ENCODE assay signal across 8 mouse cellular contexts in genomic region chr19:6364317-6364725, GRCm38 (mm10). TPM values are rescaled to one million over a fixed set of nuclear protein-coding genes. Genes with fewer than 3 reads are reported as not detected.
DNase-seq lines count a peak whose midpoint lies in the region; ATAC-seq and TF ChIP-seq lines count a peak whose summit lies in the region.

No protein-coding gene starts in this region.

- peak overlapping the region; percentile 96 for H3K27ac ChIP-seq in CH12.LX (ENCODE audit: insufficient read depth, low read depth)
- peak overlapping the region; percentile 99 for H3K27ac ChIP-seq in forebrain, embryonic 12.5 days
- H3K27ac ChIP-seq in heart, postnatal 0 days (ENCODE audit: low read depth): peak overlapping the region; percentile 100
- H3K27ac ChIP-seq in liver, embryonic 16.5 days (ENCODE audit: low read length): peak overlapping the region; percentile 97
- H3K27ac ChIP-seq in neural tube, embryonic 12.5 days: peak overlapping the region; percentile 97
- H3K27ac ChIP-seq in stomach, postnatal 0 days (replicated peaks): peak overlapping the region; percentile 100

- dilution Hi-C loops in CH12.LX (cut with MboI; ENCODE audit: extremely low pct_ligation_motif_present, extremely low pct_unique_long_range_greater_than_20kb, low sequenced_read_pairs): no loop called here

- H3K4me2 ChIP-seq in CH12.LX (ENCODE audit: insufficient read depth, low read depth, poor library complexity, severe bottlenecking): peak overlapping the region; percentile 97
- peak overlapping the region; percentile 87 for H3K4me2 ChIP-seq in forebrain, embryonic 12.5 days
- H3K4me2 ChIP-seq in heart, postnatal 0 days (ENCODE audit: low read depth, low read length): peak overlapping the region; percentile 96
- H3K4me2 ChIP-seq in liver, embryonic 16.5 days (ENCODE audit: low read depth, low read length): peak overlapping the region; percentile 71
- peak overlapping the region; percentile 83 for H3K4me2 ChIP-seq in neural tube, embryonic 12.5 days (replicated peaks)
- peak overlapping the region; percentile 65 for H3K4me2 ChIP-seq in stomach, postnatal 0 days (replicated peaks; ENCODE audit: low read depth)

- H3K36me3 ChIP-seq in CH12.LX (replicated peaks in 1 of 2; ENCODE audit: control insufficient read depth in 1 of 2, insufficient read depth in 1 of 2, low read length in 1 of 2): peaks cover 34 to 62% of the 10 kb centered on the region in 2 experiments
- H3K36me3 ChIP-seq in forebrain, embryonic 12.5 days (replicated peaks): peaks cover 45% of the 10 kb centered on the region
- H3K36me3 ChIP-seq in heart, postnatal 0 days (replicated peaks; ENCODE audit: control insufficient read depth, insufficient read depth, low read length): peaks cover 43% of the 10 kb centered on the region
- peaks cover 38% of the 10 kb centered on the region for H3K36me3 ChIP-seq in liver, embryonic 16.5 days (ENCODE audit: control insufficient read depth, insufficient read depth)
- peaks cover 39% of the 10 kb centered on the region for H3K36me3 ChIP-seq in neural tube, embryonic 12.5 days
- H3K36me3 ChIP-seq in stomach, postnatal 0 days (ENCODE audit: control insufficient read depth, insufficient read depth, low read length): peaks cover 17% of the 10 kb centered on the region

- TF ChIP-seq RAD21 in CH12.LX (IDR thresholded peaks at IDR 0.05; ENCODE audit: low read depth, low read length): no peak

- H3K27me3 ChIP-seq in CH12.LX (replicated peaks): no peaks in the 10 kb centered on the region
- H3K27me3 ChIP-seq in forebrain, embryonic 12.5 days: no peaks in the 10 kb centered on the region
- no peaks in the 10 kb centered on the region for H3K27me3 ChIP-seq in heart, postnatal 0 days (ENCODE audit: control insufficient read depth, insufficient read depth, low read length)
- no peaks in the 10 kb centered on the region for H3K27me3 ChIP-seq in liver, embryonic 16.5 days (ENCODE audit: control insufficient read depth, insufficient read depth, low read depth, low read length)
- H3K27me3 ChIP-seq in neural tube, embryonic 12.5 days (replicated peaks): no peaks in the 10 kb centered on the region
- no peaks in the 10 kb centered on the region for H3K27me3 ChIP-seq in stomach, postnatal 0 days (ENCODE audit: control insufficient read depth, insufficient read depth, low read length)

- under 1% methylated on average over 55 of the region's 55 CpGs for WGBS in forebrain, embryonic 12.5 days
- under 1% methylated on average over 51 of the region's 55 CpGs for WGBS in heart, postnatal 0 days
- under 1% methylated on average over 55 of the region's 55 CpGs for WGBS in large intestine, adult 2 months
- under 1% methylated on average over 55 of the region's 55 CpGs for WGBS in liver, embryonic 16.5 days (ENCODE audit: insufficient replicate concordance)
- under 1% methylated on average over 55 of the region's 55 CpGs for WGBS in neural tube, embryonic 12.5 days
- under 1% methylated on average over 55 of the region's 55 CpGs for WGBS in stomach, postnatal 0 days

- in situ Hi-C loops in CH12.LX (cut with MboI; ENCODE audit: low pct_ligation_motif_present, low pct_unique_long_range_greater_than_20kb, low sequenced_read_pairs): no loop called here

- DNase-seq in CH12.LX (ENCODE audit: extremely low read depth): peak; percentile 91
- peak; percentile 86 for DNase-seq in c-Kit-positive CD71-positive TER-119-negative erythroid progenitor cells, embryonic 14.5 days (ENCODE audit: low read depth)
- peak; percentile 87 for DNase-seq in heart, postnatal 0 days (ENCODE audit: low spot score)
- peak; percentile 75 for DNase-seq in large intestine, adult 2 months (ENCODE audit: low read depth, low spot score)
- peak; percentile 92 for DNase-seq in stomach, postnatal 0 days (ENCODE audit: low spot score)

- peak overlapping the region; percentile 98 for H3K9ac ChIP-seq in CH12.LX (ENCODE audit: insufficient read depth, low read depth)
- peak overlapping the region; percentile 100 for H3K9ac ChIP-seq in forebrain, embryonic 12.5 days
- peak overlapping the region; percentile 99 for H3K9ac ChIP-seq in heart, postnatal 0 days (replicated peaks; ENCODE audit: low read depth, low read length)
- H3K9ac ChIP-seq in liver, embryonic 16.5 days (ENCODE audit: low read depth, low read length): peak overlapping the region; percentile 99
- peak overlapping the region; percentile 99 for H3K9ac ChIP-seq in neural tube, embryonic 12.5 days
- peak overlapping the region; percentile 100 for H3K9ac ChIP-seq in stomach, postnatal 0 days (ENCODE audit: low read length)

- no peak for TF ChIP-seq EP300 in CH12.LX (IDR thresholded peaks at IDR 0.05; ENCODE audit: low read length)
- no peak for TF ChIP-seq EP300 in heart, postnatal 0 days (IDR thresholded peaks at IDR 0.05; ENCODE audit: low read depth)
- no peak for TF ChIP-seq EP300 in stomach, postnatal 0 days (optimal IDR thresholded peaks at IDR 0.05)

- TF ChIP-seq POLR2A in CH12.LX (IDR thresholded peaks at IDR 0.05; ENCODE audit: low read depth, low read length): peak; percentile 51; the same call in 1 of the 2 replicates

- no peak for ATAC-seq in forebrain, embryonic 12.5 days (ENCODE audit: low FRiP score)
- ATAC-seq in heart, postnatal 0 days (ENCODE audit: insufficient read depth, low read depth): peak; percentile 5; the same call in 1 of the 2 replicates
- ATAC-seq in liver, embryonic 16.5 days (ENCODE audit: low read depth): peak; percentile 14
- ATAC-seq in neural tube, embryonic 12.5 days (ENCODE audit: low FRiP score, low read depth): no peak
- peak; percentile 1; the same call in 1 of the 2 replicates for ATAC-seq in stomach, postnatal 0 days (ENCODE audit: low FRiP score, low TSS enrichment)

- H3K9me3 ChIP-seq in CH12.LX (replicated peaks; ENCODE audit: low read length): no peaks in the 10 kb centered on the region
- no peaks in the 10 kb centered on the region for H3K9me3 ChIP-seq in forebrain, embryonic 12.5 days
- no peaks in the 10 kb centered on the region for H3K9me3 ChIP-seq in heart, postnatal 0 days (replicated peaks; ENCODE audit: control insufficient read depth, low read length)
- H3K9me3 ChIP-seq in liver, embryonic 16.5 days (replicated peaks; ENCODE audit: control insufficient read depth, low read length): no peaks in the 10 kb centered on the region
- H3K9me3 ChIP-seq in neural tube, embryonic 12.5 days: no peaks in the 10 kb centered on the region
- no peaks in the 10 kb centered on the region for H3K9me3 ChIP-seq in stomach, postnatal 0 days (ENCODE audit: control insufficient read depth, low read length)

- H3K4me1 ChIP-seq in CH12.LX (ENCODE audit: control insufficient read depth in 1 of 2, insufficient read depth in 2 of 2): peaks cover 5 to 69% of the 10 kb centered on the region in 2 experiments
- peaks cover 33% of the 10 kb centered on the region for H3K4me1 ChIP-seq in forebrain, embryonic 12.5 days
- peaks cover 18% of the 10 kb centered on the region for H3K4me1 ChIP-seq in heart, postnatal 0 days (ENCODE audit: control insufficient read depth, insufficient read depth)
- H3K4me1 ChIP-seq in liver, embryonic 16.5 days (ENCODE audit: control insufficient read depth, low read depth, low read length): peaks cover 24% of the 10 kb centered on the region
- H3K4me1 ChIP-seq in neural tube, embryonic 12.5 days: peaks cover 16% of the 10 kb centered on the region
- 0 out of 2 replicates have a peak, but pooled peaks cover 3% of the 10 kb centered on the region for H3K4me1 ChIP-seq in stomach, postnatal 0 days (replicated peaks; ENCODE audit: control insufficient read depth, insufficient read depth)

- peaks cover 48% of the 10 kb centered on the region for H3K79me2 ChIP-seq in CH12.LX (replicated peaks; ENCODE audit: control insufficient read depth, extremely low read depth, insufficient read depth, poor library complexity, severe bottlenecking)

- H3K4me3 ChIP-seq in CH12.LX (replicated peaks in 1 of 3; ENCODE audit: low read depth in 2 of 3, low read length in 2 of 3, poor library complexity in 1 of 3): peak overlapping the region; percentile 76 to 98 (median 97)
- H3K4me3 ChIP-seq in forebrain, embryonic 12.5 days (replicated peaks): peak overlapping the region; percentile 100
- H3K4me3 ChIP-seq in heart, postnatal 0 days (ENCODE audit: low read depth, low read length): peak overlapping the region; percentile 99
- peak overlapping the region; percentile 100 for H3K4me3 ChIP-seq in liver, embryonic 16.5 days (ENCODE audit: low read depth, low read length)
- peak overlapping the region; percentile 100 for H3K4me3 ChIP-seq in neural tube, embryonic 12.5 days
- H3K4me3 ChIP-seq in stomach, postnatal 0 days (ENCODE audit: low read depth, low read length): peak overlapping the region; percentile 99

- TF ChIP-seq CTCF in CH12.LX (conservative IDR thresholded peaks at IDR 0.05 in 1 of 2, IDR thresholded peaks at IDR 0.05 in 1 of 2; ENCODE audit: low read depth in 2 of 2, low read length in 2 of 2): no peak
- TF ChIP-seq CTCF in heart, postnatal 0 days (IDR thresholded peaks at IDR 0.05; ENCODE audit: low read depth): no peak
- no peak for TF ChIP-seq CTCF in stomach, postnatal 0 days (IDR thresholded peaks at IDR 0.05; ENCODE audit: low read depth)

RNA-seq across cellular contexts. Expression of gene Sf1, which starts 0.8 kb away (rescaled TPM):
- total RNA-seq in CH12.LX (2012; rRNA removed) (70.4 and 83.2 TPM in 2 replicates), CH12.LX (2014; rRNA removed) (54.5 and 64.7 TPM in 2 replicates)
- polyA plus RNA-seq in CH12.LX (2012; ENCODE audit: insufficient read length, low read depth): 229 and 251 TPM in 2 replicates
- 204 and 221 TPM in 2 replicates for polyA plus RNA-seq in forebrain, embryonic 12.5 days (2016; fragmentation: Nextera tagmentation; extraction: Ambion mirVana)
- 41.8 and 94.6 TPM in 2 replicates for total RNA-seq in heart, postnatal 0 days (2014; rRNA removed; ENCODE audit: low replicate concordance)
- 31.8 and 38.3 TPM in 2 replicates for polyA plus RNA-seq in heart, postnatal 0 days (2015; fragmentation: Nextera tagmentation; extraction: Ambion mirVana)
- 61.1 and 86.4 TPM in 2 replicates for polyA plus RNA-seq in large intestine, adult 2 months (2012; rRNA removed)
- 52.1 and 58.4 TPM in 2 replicates for polyA plus RNA-seq in liver, embryonic 16.5 days (2015; fragmentation: Nextera tagmentation; extraction: Ambion mirVana)
- 171 TPM in 2 replicates for polyA plus RNA-seq in neural tube, embryonic 12.5 days (2016; fragmentation: Nextera tagmentation; extraction: Ambion mirVana)
- 42.3 and 52.0 TPM in 2 replicates for polyA plus RNA-seq in stomach, postnatal 0 days (2015; fragmentation: Nextera tagmentation; extraction: Ambion mirVana)

RNA-seq across cellular contexts. Expression of gene Pygm, which starts 19.9 kb away (rescaled TPM):
- total RNA-seq in CH12.LX (2012; rRNA removed) (0.47 and 0.63 TPM in 2 replicates), CH12.LX (2014; rRNA removed) (0.32 and 0.92 TPM in 2 replicates)
- 1.2 and 2.0 TPM in 2 replicates for polyA plus RNA-seq in CH12.LX (2012; ENCODE audit: insufficient read length, low read depth)
- 0.78 and 1.5 TPM in 2 replicates for polyA plus RNA-seq in forebrain, embryonic 12.5 days (2016; fragmentation: Nextera tagmentation; extraction: Ambion mirVana)
- 451 and 487 TPM in 2 replicates for total RNA-seq in heart, postnatal 0 days (2014; rRNA removed; ENCODE audit: low replicate concordance)
- polyA plus RNA-seq in heart, postnatal 0 days (2015; fragmentation: Nextera tagmentation; extraction: Ambion mirVana): 390 and 400 TPM in 2 replicates
- 7.9 and 10.2 TPM in 2 replicates for polyA plus RNA-seq in large intestine, adult 2 months (2012; rRNA removed)
- polyA plus RNA-seq in liver, embryonic 16.5 days (2015; fragmentation: Nextera tagmentation; extraction: Ambion mirVana): 5.8 and 11.2 TPM in 2 replicates
- polyA plus RNA-seq in neural tube, embryonic 12.5 days (2016; fragmentation: Nextera tagmentation; extraction: Ambion mirVana): 4.7 and 5.5 TPM in 2 replicates
- polyA plus RNA-seq in stomach, postnatal 0 days (2015; fragmentation: Nextera tagmentation; extraction: Ambion mirVana): 8.0 and 10.5 TPM in 2 replicates

RNA-seq across cellular contexts. Expression of gene Map4k2, which starts 23.4 kb away (rescaled TPM):
- total RNA-seq in CH12.LX (2012; rRNA removed) (77.6 and 95.2 TPM in 2 replicates), CH12.LX (2014; rRNA removed) (55.5 and 56.7 TPM in 2 replicates)
- polyA plus RNA-seq in CH12.LX (2012; ENCODE audit: insufficient read length, low read depth): 119 and 127 TPM in 2 replicates
- 14.4 and 15.1 TPM in 2 replicates for polyA plus RNA-seq in forebrain, embryonic 12.5 days (2016; fragmentation: Nextera tagmentation; extraction: Ambion mirVana)
- 48.4 and 59.1 TPM in 2 replicates for total RNA-seq in heart, postnatal 0 days (2014; rRNA removed; ENCODE audit: low replicate concordance)
- 9.6 and 10.1 TPM in 2 replicates for polyA plus RNA-seq in heart, postnatal 0 days (2015; fragmentation: Nextera tagmentation; extraction: Ambion mirVana)
- 40.8 and 64.0 TPM in 2 replicates for polyA plus RNA-seq in large intestine, adult 2 months (2012; rRNA removed)
- 8.2 and 8.6 TPM in 2 replicates for polyA plus RNA-seq in liver, embryonic 16.5 days (2015; fragmentation: Nextera tagmentation; extraction: Ambion mirVana)
- 16.0 and 18.4 TPM in 2 replicates for polyA plus RNA-seq in neural tube, embryonic 12.5 days (2016; fragmentation: Nextera tagmentation; extraction: Ambion mirVana)
- polyA plus RNA-seq in stomach, postnatal 0 days (2015; fragmentation: Nextera tagmentation; extraction: Ambion mirVana): 5.2 and 5.7 TPM in 2 replicates

RNA-seq across cellular contexts. Expression of gene Men1, which starts 29.5 kb away (rescaled TPM):
- total RNA-seq in CH12.LX (2012; rRNA removed): 42.9 and 43.0 TPM in 2 replicates
- 23.5 and 24.9 TPM in 2 replicates for total RNA-seq in CH12.LX (2014; rRNA removed)
- 50.7 and 67.8 TPM in 2 replicates for polyA plus RNA-seq in CH12.LX (2012; ENCODE audit: insufficient read length, low read depth)
- 97.1 and 107 TPM in 2 replicates for polyA plus RNA-seq in forebrain, embryonic 12.5 days (2016; fragmentation: Nextera tagmentation; extraction: Ambion mirVana)
- 20.6 and 46.5 TPM in 2 replicates for total RNA-seq in heart, postnatal 0 days (2014; rRNA removed; ENCODE audit: low replicate concordance)
- 20.1 and 20.3 TPM in 2 replicates for polyA plus RNA-seq in heart, postnatal 0 days (2015; fragmentation: Nextera tagmentation; extraction: Ambion mirVana)
- polyA plus RNA-seq in large intestine, adult 2 months (2012; rRNA removed): 35.5 and 40.5 TPM in 2 replicates
- polyA plus RNA-seq in liver, embryonic 16.5 days (2015; fragmentation: Nextera tagmentation; extraction: Ambion mirVana): 19.5 and 21.0 TPM in 2 replicates
- 93.3 and 93.5 TPM in 2 replicates for polyA plus RNA-seq in neural tube, embryonic 12.5 days (2016; fragmentation: Nextera tagmentation; extraction: Ambion mirVana)
- 27.1 and 27.9 TPM in 2 replicates for polyA plus RNA-seq in stomach, postnatal 0 days (2015; fragmentation: Nextera tagmentation; extraction: Ambion mirVana)

RNA-seq across cellular contexts. Expression of gene Rasgrp2, which starts 34.8 kb away (rescaled TPM):
- total RNA-seq in CH12.LX (2012; rRNA removed): 16.9 and 22.0 TPM in 2 replicates
- total RNA-seq in CH12.LX (2014; rRNA removed): 7.4 and 9.3 TPM in 2 replicates
- 26.0 and 37.9 TPM in 2 replicates for polyA plus RNA-seq in CH12.LX (2012; ENCODE audit: insufficient read length, low read depth)
- 13.1 and 15.1 TPM in 2 replicates for polyA plus RNA-seq in forebrain, embryonic 12.5 days (2016; fragmentation: Nextera tagmentation; extraction: Ambion mirVana)
- total RNA-seq in heart, postnatal 0 days (2014; rRNA removed; ENCODE audit: low replicate concordance): 25.3 and 55.6 TPM in 2 replicates
- polyA plus RNA-seq in heart, postnatal 0 days (2015; fragmentation: Nextera tagmentation; extraction: Ambion mirVana): 46.6 and 55.5 TPM in 2 replicates
- polyA plus RNA-seq in large intestine, adult 2 months (2012; rRNA removed): 41.0 and 41.9 TPM in 2 replicates
- polyA plus RNA-seq in liver, embryonic 16.5 days (2015; fragmentation: Nextera tagmentation; extraction: Ambion mirVana): 78.8 and 81.7 TPM in 2 replicates
- polyA plus RNA-seq in neural tube, embryonic 12.5 days (2016; fragmentation: Nextera tagmentation; extraction: Ambion mirVana): 26.4 and 28.3 TPM in 2 replicates
- polyA plus RNA-seq in stomach, postnatal 0 days (2015; fragmentation: Nextera tagmentation; extraction: Ambion mirVana): 53.4 and 57.3 TPM in 2 replicates

Comparison
In these comparisons a context has a peak if more than half of its experiments do, and no peak if none do; other contexts are left out.
1. ATAC-seq: peak in heart, postnatal 0 days (single experiment), liver, embryonic 16.5 days (single experiment) and stomach, postnatal 0 days (single experiment); none in forebrain, embryonic 12.5 days (single experiment) and neural tube, embryonic 12.5 days (single experiment).
2. RNA of gene Pygm, which starts 19.9 kb away (polyA plus RNA-seq): 390 to 400 TPM in heart, postnatal 0 days; 5.8 to 11.2 TPM in liver, embryonic 16.5 days, 7.9 to 10.2 TPM in large intestine, adult 2 months, 8.0 to 10.5 TPM in stomach, postnatal 0 days, 4.7 to 5.5 TPM in neural tube, embryonic 12.5 days, 1.2 to 2.0 TPM in CH12.LX and 0.78 to 1.5 TPM in forebrain, embryonic 12.5 days; every median in the first group is over 10 times any median in the second.
3. Peak in every context shown above with its lines, with median percentiles within 50 percentile points of each other: DNase-seq, H3K27ac ChIP-seq, H3K4me2 ChIP-seq, H3K4me3 ChIP-seq and H3K9ac ChIP-seq.